Mouse (Mus musculus) forebrain, embryonic 16.5 days (tissue): ENCODE results near the gene Pdcd1lg2. TPM values are rescaled to one million over a fixed set of nuclear protein-coding genes. Genes with fewer than 3 reads are reported as not detected.
"Not testable (repeated sequence)": the region's sequence is repeated elsewhere in the genome, so short reads cannot be mapped to it uniquely, and the experiment has no call there.

ENCODE experiments used
- ATAC-seq: fragments of 200-750 bp; cut with Nextera tagmentation; 2 replicates; pipeline ENCODE4 v1.8.0; 2017; ENCODE audit warnings: mild to moderate bottlenecking, moderate library complexity
- H3K27ac ChIP-seq: fragments of 300-500 bp; sonication (generic); 2 replicates; pipeline ENCODE4 v1.5.1; 2014; ENCODE audit warnings: low read length, control low read depth
- H3K27me3 ChIP-seq: fragments of 300-500 bp; sonication (generic); replicated peaks from 2 replicates; pipeline ENCODE4 v1.6.1; 2014; ENCODE audit warnings: low read length; ENCODE audit not compliant: control insufficient read depth, insufficient read depth
- H3K36me3 ChIP-seq: fragments of 300-500 bp; sonication (generic); 2 replicates; pipeline ENCODE4 v1.6.1; 2014; ENCODE audit not compliant: control insufficient read depth, insufficient read depth
- H3K4me1 ChIP-seq: fragments of 300-500 bp; sonication (generic); replicated peaks from 2 replicates; pipeline ENCODE4 v1.6.1; 2014; ENCODE audit warnings: low read length; ENCODE audit not compliant: control insufficient read depth, insufficient read depth
- H3K4me2 ChIP-seq: fragments of 300-500 bp; sonication (generic); 2 replicates; pipeline ENCODE4 v1.6.1; 2014; ENCODE audit warnings: mild to moderate bottlenecking, low read length, control low read depth
- H3K4me3 ChIP-seq: fragments of 300-500 bp; sonication (generic); replicated peaks from 2 replicates; pipeline ENCODE4 v1.5.1; 2014; ENCODE audit warnings: mild to moderate bottlenecking, low read length, control low read depth
- H3K9ac ChIP-seq: fragments of 300-500 bp; sonication (generic); replicated peaks from 2 replicates; pipeline ENCODE4 v1.6.1; 2014; ENCODE audit warnings: low read depth, low read length, control low read depth
- H3K9me3 ChIP-seq: fragments of 300-500 bp; sonication (generic); 2 replicates; pipeline ENCODE4 v1.6.1; 2016; ENCODE audit warnings: low read length; ENCODE audit not compliant: control insufficient read depth
- WGBS: fragments of 180-500 bp; shearing (Covaris S2); extraction: QIAGEN DNeasy Blood & Tissue Kit; methylation state at CpG from one replicate; pipeline ENCODE4 v1.1.7; 2014; 5-methylcytosine and 5-hydroxymethylcytosine counted together
- polyA plus RNA-seq: library from polyadenylated mRNA; unstranded; fragments of >200 nt; fragmentation: Nextera tagmentation; extraction: Ambion mirVana; gene quantifications from 2 replicates; pipeline ENCODE4 v1.2.1, GENCODE M21; 2015

Gene Pdcd1lg2
- polyA plus RNA-seq, 1 experiment from 2014 or later = not detected

DNA sequence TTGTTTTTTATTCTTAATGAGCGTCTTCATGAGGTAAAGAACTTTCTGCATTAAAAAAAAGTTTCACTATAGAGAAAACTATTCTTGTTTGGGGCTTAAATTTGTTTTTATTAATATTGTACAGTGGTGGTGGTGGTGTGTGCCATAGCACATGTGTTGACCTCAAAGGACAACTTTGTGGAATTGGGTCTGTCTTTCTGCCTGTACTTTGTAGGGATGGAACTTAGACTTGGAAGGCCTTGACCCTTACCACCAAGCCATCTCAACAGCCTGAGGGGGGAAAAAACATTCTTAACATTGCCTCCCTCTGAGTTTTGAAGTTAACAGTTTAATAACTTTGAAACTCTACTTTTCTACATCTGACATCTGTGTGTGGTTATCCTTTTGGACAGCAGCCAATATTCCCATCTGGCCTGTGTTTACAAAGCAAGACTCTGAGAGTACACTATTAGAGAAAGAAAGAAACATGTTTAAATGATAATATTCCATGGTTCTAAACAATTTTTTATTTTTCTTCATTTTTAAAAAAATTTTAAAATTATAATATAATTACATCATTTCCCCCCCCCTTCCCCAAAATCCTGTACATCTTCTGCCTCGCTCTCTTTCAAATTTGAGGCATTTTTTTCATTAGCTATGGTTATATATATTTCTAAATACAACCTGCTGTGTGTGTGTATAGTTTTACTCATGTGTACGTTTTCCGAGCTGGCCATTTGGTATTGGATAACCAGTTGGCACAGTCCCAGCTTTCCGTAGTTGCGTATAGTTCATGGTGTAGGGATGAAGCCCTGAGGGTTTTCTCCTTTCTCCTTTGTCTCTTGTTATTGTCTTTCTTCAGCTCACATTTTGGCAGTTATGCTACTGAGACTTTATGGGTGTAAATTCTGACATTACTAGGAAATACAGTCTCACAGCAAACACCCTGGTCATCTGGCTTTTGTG, 2.0 kb downstream of the Pdcd1lg2 start:
- Histone ChIP-seq H3K4me2 (no peak overlapping the region), H3K27ac (peak overlapping the region; percentile 27), H3K4me1 (peaks cover 5% of the 10 kb centered on the region), H3K9ac (no peak overlapping the region), H3K36me3 (no peaks in the 10 kb centered on the region), H3K4me3 (no peak overlapping the region), H3K9me3 (no peaks in the 10 kb centered on the region), H3K27me3 (no peaks in the 10 kb centered on the region)
- peak; percentile 70 for ATAC-seq
- WGBS = 63% methylated on average over 6 of the region's 6 CpGs

DNA sequence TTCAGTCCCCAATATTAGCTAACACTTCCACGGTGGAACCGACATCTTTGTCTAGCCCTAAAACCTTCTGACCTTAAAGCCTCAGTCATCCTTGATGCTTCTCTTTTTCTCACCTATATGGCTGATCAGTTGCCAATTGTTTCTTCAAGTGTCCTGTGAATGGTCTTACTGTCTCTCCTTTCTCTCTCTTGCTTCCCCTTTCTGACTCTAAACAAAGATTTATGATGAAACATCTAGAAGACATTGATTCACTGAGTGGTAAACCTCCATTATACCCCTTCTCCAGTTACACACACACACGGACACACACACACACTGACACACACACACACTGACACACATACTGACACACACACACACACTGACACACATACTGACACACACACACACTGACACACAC, 3.8 kb downstream of the Pdcd1lg2 start:
- H3K4me3 ChIP-seq = no peak overlapping the region
- no peak overlapping the region for H3K27ac ChIP-seq
- no peaks in the 10 kb centered on the region for H3K36me3 ChIP-seq
- no peak overlapping the region for H3K4me2 ChIP-seq
- no peak for ATAC-seq
- no peaks in the 10 kb centered on the region for H3K9me3 ChIP-seq
- WGBS = 95% methylated on average over 3 of the region's 3 CpGs
- H3K4me1 ChIP-seq = peaks cover 5% of the 10 kb centered on the region
- H3K9ac ChIP-seq = no peak overlapping the region
- H3K27me3 ChIP-seq = no peaks in the 10 kb centered on the region

DNA sequence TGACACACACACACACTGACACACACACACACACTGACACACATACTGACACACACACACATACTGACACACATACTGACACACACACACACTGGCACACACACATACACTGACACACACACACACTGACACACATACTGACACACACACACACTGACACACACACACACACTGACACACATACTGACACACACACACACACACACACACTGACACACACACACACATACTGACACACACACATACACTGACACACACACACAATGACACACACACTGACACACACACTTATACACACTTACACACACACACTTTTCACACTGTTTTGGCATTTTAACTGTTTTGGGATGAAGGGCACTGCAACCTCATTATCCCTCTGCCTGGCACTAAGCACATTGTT, 4.2 kb downstream of the Pdcd1lg2 start:
- not testable (repeated sequence) for H3K27ac ChIP-seq, ATAC-seq, H3K9ac ChIP-seq, H3K36me3 ChIP-seq, H3K4me1 ChIP-seq, H3K4me2 ChIP-seq, H3K9me3 ChIP-seq, H3K27me3 ChIP-seq, H3K4me3 ChIP-seq

DNA sequence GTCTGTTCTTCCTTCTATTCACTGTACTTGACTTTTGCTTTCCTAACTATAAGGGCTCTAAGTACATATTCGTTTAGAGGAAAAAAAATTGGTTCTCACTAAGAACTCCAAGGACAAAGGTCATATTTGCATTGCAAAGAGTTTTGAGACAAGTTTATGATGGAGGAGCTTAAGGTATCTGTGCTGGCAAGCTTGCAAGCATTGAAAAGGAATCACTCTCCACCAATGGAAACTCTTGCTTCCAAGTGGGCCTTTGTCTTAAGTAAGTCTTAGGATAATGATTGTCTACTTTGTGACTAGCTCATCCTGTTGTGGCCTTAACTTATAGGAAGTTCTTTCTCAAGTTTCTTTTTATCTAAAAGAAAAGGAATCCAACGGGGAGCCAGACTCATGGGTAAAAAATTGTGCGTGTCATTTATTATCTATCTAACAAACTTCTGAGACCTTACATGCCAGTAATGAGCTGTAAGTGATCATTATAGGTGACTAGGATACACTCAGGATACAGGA, 5.7 kb downstream of the Pdcd1lg2 start:
- WGBS = 77% methylated on average over 3 of the region's 3 CpGs
- Histone ChIP-seq H3K9me3 (no peaks in the 10 kb centered on the region), H3K36me3 (no peaks in the 10 kb centered on the region), H3K27ac (no peak overlapping the region), H3K27me3 (no peaks in the 10 kb centered on the region), H3K4me3 (no peak overlapping the region), H3K4me1 (peaks cover 5% of the 10 kb centered on the region), H3K9ac (no peak overlapping the region), H3K4me2 (no peak overlapping the region)
- no peak for ATAC-seq

DNA sequence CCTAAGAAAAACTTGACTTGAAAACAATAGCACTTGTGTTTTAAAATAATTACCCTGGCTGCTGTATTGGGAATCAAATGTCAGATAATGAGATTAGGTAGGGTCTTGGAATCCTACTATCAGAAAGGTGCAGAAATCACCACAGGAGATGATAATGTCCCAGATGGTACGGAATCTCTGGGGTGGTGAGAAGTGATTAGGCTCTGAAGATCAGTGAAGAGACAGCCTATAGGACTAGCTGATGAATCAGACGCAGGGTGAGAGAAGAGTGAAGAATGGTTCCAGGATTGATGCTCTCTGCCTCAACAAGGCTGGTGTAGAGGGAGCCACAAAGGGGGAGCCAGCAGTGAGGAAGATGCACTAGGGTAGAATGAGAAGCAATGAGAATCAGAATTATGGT, 6.5 kb downstream of the Pdcd1lg2 start:
- ATAC-seq = no peak
- Histone ChIP-seq H3K36me3 (no peaks in the 10 kb centered on the region), H3K4me3 (no peak overlapping the region), H3K27me3 (no peaks in the 10 kb centered on the region), H3K4me2 (no peak overlapping the region), H3K9ac (no peak overlapping the region), H3K4me1 (peaks cover 5% of the 10 kb centered on the region), H3K9me3 (no peaks in the 10 kb centered on the region), H3K27ac (no peak overlapping the region)
- 70% methylated on average over 2 of the region's 2 CpGs for WGBS

DNA sequence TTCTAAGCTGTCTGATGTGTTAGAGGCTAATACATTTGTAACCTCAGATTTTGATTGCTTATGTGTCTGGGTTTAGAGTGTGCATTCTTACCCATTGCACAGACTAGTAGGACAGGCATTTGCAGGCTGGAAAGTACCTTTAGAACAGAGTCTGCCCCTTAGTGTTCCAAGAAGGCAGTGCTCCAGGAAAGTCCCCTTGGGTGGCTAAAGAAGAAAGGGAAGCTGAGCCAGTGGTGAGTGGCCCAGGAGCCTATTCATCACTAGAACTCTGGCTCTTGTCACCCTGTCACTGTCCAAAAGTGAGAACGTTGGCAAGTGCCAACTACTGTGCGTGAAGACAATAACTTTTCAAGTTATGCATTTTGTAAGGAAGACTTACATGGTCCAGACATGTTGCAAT, 7.2 kb downstream of the Pdcd1lg2 start:
- Histone ChIP-seq H3K4me2 (no peak overlapping the region), H3K27me3 (no peaks in the 10 kb centered on the region), H3K9me3 (no peaks in the 10 kb centered on the region), H3K4me3 (no peak overlapping the region), H3K36me3 (no peaks in the 10 kb centered on the region), H3K4me1 (peaks cover 4% of the 10 kb centered on the region), H3K27ac (no peak overlapping the region), H3K9ac (no peak overlapping the region)
- WGBS = 73% methylated on average over 2 of the region's 2 CpGs
- ATAC-seq = no peak

DNA sequence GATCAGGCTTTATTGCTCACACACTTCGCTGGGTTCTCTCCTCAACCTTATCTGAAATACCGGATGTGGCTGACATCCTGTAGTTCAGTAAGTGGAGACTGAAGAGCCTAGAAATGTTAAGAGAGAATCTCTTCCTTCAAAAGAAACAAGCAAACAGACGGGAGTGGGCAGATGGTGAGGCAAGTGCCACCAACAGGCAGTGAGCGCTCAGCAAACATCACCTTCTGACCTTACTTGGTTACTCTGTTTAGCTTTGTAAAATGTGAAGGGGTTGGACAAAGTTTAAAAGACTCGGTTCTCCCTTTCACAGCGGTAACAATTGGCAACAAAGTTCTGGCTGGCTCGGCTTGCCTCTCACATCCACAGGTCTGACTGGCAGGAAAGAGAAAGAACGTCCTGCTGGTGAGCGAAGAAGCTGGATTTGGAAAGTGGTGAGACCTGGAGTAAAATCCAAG, 8.0 kb downstream of the Pdcd1lg2 start:
- no peaks in the 10 kb centered on the region for H3K9me3 ChIP-seq
- H3K4me2 ChIP-seq = no peak overlapping the region
- H3K4me3 ChIP-seq = no peak overlapping the region
- no peak overlapping the region for H3K27ac ChIP-seq
- 42% methylated on average over 9 of the region's 9 CpGs for WGBS
- H3K27me3 ChIP-seq = no peaks in the 10 kb centered on the region
- no peaks in the 10 kb centered on the region for H3K4me1 ChIP-seq
- H3K9ac ChIP-seq = no peak overlapping the region
- no peak for ATAC-seq
- H3K36me3 ChIP-seq = no peaks in the 10 kb centered on the region

DNA sequence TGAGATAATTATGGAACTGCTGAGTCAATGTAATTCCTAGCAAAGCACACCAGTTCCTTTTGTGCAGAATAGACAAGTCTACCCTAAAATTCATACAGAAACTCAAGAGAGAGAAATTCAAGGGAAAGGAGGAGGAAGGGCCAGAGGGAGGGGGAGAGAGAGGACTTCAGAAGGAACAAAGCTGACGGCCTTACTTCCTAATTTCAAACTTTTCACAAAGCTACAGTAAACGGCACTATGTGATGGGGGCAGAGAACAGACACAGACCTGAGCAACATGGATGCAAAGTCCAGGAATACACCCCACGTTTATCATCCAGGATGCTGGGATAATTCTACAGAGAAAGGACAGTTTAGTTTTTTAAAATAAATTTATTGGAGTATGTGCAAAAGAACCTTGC, 8.8 kb downstream of the Pdcd1lg2 start:
- Histone ChIP-seq H3K4me2 (no peak overlapping the region), H3K36me3 (no peaks in the 10 kb centered on the region), H3K9me3 (no peaks in the 10 kb centered on the region), H3K4me3 (no peak overlapping the region), H3K9ac (no peak overlapping the region), H3K27me3 (no peaks in the 10 kb centered on the region), H3K27ac (no peak overlapping the region), H3K4me1 (no peaks in the 10 kb centered on the region)
- 68% methylated on average over 3 of the region's 3 CpGs for WGBS
- ATAC-seq = no peak

DNA sequence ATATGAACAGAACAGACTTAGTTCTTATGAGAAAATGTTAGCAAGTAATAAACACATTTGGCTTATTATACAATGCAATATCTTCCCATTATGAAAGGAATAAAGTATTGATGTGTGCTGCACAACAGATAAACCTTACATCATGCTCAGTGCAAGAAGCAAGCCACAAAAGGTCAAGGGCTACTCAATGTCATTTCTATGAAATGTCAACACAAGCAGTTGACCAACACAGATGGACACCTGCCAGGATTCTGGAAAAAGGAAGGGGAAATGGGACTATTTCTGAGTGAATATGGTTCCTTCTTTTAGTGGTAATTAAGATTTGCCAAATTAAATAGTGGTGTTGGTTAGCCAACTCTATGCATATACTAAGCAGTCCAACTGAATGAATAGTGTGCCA, 9.2 kb downstream of the Pdcd1lg2 start:
- H3K9ac ChIP-seq = no peak overlapping the region
- ATAC-seq = no peak

More for the DNA sequence above, 9.2 kb downstream of the Pdcd1lg2 start:
- Histone ChIP-seq H3K9me3 (no peaks in the 10 kb centered on the region), H3K36me3 (no peaks in the 10 kb centered on the region), H3K4me1 (no peaks in the 10 kb centered on the region), H3K27ac (no peak overlapping the region), H3K4me2 (no peak overlapping the region), H3K27me3 (no peaks in the 10 kb centered on the region), H3K4me3 (no peak overlapping the region)
